Mouse (Mus musculus): ENCODE measurements at regions not wholly inside any gene's neighbourhood (a gene's known extent, or its start where the extent isn't known, plus 50 kb on each side); places are given as distances from the start of the nearest gene placed in this dataset.
"Not testable (repeated sequence)": the region's sequence is repeated elsewhere in the genome, so short reads cannot be mapped to it uniquely, and the experiment has no call there.

GRCm38 (mm10) chr10:6262029-6262428 lies 339.8 kb upstream of the Rgs17 start:
- DNase-seq (ENCODE audit: low read depth), result no peak

GRCm38 (mm10) chr10:6265662-6266061 lies 343.5 kb upstream of the Rgs17 start:
- no peak for DNase-seq (ENCODE audit: low read depth)

- no peak for DNase-seq (ENCODE audit: low read depth)
Measured at GRCm38 (mm10) chr10:6291388-6291787, 369.2 kb upstream of the Rgs17 start.

- DNase-seq (ENCODE audit: low read depth), result no peak
Measured at GRCm38 (mm10) chr10:6296621-6297020, 374.4 kb upstream of the Rgs17 start.

- no peak for DNase-seq (ENCODE audit: low read depth)
Measured at GRCm38 (mm10) chr10:6297796-6298195, 375.6 kb upstream of the Rgs17 start.

- DNase-seq (ENCODE audit: low read depth), result no peak
Measured at GRCm38 (mm10) chr10:6298682-6299081, 376.5 kb upstream of the Rgs17 start.

DNA sequence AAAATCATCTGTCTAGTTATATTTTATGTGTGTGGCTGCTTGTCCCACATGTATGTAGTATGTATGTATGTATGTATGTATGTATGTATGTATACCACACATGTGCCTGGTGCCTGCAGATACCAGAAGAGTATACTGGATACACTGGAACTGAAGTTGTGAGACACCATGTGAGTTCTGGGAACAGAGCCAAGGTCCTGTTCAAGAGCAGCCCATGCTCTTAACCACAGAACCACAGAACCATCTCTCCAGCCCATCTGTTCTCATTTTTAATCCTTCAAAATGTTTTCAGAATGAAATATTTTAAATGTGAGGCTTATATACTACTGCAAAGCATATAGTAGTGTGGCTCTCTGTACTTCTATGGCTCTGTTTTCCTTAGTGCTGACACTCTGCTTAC lies 379.3 kb upstream of the Rgs17 start:
- peak; percentile 16 for DNase-seq (ENCODE audit: low read depth)

- DNase-seq (ENCODE audit: low read depth), result no peak
Measured at GRCm38 (mm10) chr10:6309351-6309750, 387.2 kb upstream of the Rgs17 start.

GRCm38 (mm10) chr10:6341572-6341971 lies 416.7 kb upstream of the Oprm1 start:
- DNase-seq (ENCODE audit: low read depth), result no peak

- DNase-seq (ENCODE audit: low read depth), result not testable (repeated sequence)
Measured at GRCm38 (mm10) chr10:6349216-6349615, 409.1 kb upstream of the Oprm1 start.

DNA sequence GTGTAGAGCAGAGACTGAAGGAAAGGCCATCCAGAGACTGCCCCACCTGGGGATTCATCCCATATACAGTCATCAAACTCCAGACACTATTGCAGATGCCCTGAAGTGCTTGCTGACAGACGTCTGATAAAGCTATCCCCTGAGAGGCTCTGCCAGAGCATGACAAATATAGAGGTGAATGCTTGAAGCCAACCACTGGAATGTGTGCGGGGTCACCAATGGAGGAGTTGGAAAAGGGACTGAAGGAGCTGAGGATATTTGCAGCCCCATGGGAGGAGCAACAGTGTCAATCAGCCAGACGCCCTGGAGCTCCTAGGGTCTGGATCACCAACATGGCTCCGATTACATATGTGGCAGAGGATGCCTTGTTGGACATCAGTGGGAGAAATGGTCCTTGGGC lies 392.1 kb upstream of the Oprm1 start:
- DNase-seq (ENCODE audit: low read depth), result no peak

GRCm38 (mm10) chr10:6371666-6372065 lies 386.6 kb upstream of the Oprm1 start:
- no peak for DNase-seq (ENCODE audit: low read depth)

- DNase-seq (ENCODE audit: low read depth), result not testable (repeated sequence)
Measured at GRCm38 (mm10) chr10:6417336-6418105, 340.8 kb upstream of the Oprm1 start.

- not testable (repeated sequence) for DNase-seq (ENCODE audit: low read depth)
Measured at GRCm38 (mm10) chr10:6418234-6418633, 340.1 kb upstream of the Oprm1 start.

DNA sequence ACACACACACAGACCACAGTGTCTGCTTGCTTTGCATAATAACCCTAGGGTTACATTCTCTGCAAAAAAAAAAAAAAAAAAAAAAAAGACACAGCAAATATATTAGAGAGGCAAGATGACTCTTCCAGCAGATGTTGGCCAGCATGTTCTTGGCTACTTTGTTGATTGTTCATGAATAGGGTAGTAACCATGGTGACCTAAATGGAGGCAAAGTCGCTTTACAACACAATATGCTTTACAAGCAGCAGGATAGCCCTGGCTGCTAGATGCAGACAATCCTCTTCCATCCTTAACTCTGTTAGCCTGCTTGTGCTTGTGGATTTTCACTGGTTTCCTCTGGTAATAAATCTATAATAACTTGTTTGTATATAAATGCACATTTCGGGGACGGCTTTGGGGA lies 292.5 kb upstream of the Oprm1 start:
- no peak for DNase-seq (ENCODE audit: low read depth)

DNA sequence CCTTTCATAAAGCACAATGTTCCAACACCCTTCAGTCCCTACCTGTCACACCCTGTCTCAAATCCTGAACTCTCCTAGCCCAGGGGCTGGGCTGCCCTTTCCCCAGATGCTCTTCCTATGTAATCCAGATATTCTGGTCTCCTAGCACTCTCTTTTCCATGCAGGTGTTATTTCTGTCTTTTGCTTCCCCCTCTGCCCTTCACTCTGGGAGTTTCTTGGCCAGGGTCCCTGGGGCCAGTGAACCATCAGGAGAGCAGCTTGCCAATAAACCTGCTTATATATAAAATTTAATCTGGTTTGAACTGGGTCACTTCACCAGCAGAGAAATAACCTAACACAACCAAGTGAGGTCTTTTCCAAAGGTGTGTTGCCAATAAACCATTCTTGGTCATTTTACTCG lies 278.0 kb upstream of the Oprm1 start:
- DNase-seq (ENCODE audit: low read depth), result no peak

GRCm38 (mm10) chr10:6488605-6489004 lies 269.7 kb upstream of the Oprm1 start:
- no peak for DNase-seq (ENCODE audit: low read depth)

- no peak for DNase-seq (ENCODE audit: low read depth)
Measured at GRCm38 (mm10) chr10:6492694-6493093, 265.6 kb upstream of the Oprm1 start.

- no peak for DNase-seq (ENCODE audit: low read depth)
Measured at GRCm38 (mm10) chr10:6495081-6495480, 263.2 kb upstream of the Oprm1 start.

DNA sequence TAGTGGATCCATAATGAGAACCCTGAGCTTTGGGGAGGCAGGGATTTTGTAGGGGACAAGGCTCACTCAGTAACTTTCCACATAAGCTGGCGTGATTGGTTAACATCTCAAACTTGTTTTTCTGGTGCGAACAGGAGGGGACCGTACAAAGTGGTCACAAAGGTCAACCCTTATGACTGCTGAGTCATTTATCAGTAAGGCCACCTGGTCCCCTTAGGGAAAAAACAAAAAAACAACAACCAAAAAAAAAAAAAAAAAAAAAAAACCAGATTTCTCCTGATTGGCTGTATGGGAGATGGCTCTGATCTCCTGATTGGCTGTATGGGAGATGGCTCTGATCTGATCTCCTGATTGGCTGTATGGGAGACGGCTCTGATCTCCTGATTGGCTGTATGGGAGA lies 244.0 kb upstream of the Oprm1 start:
- no peak for DNase-seq (ENCODE audit: low read depth)

DNA sequence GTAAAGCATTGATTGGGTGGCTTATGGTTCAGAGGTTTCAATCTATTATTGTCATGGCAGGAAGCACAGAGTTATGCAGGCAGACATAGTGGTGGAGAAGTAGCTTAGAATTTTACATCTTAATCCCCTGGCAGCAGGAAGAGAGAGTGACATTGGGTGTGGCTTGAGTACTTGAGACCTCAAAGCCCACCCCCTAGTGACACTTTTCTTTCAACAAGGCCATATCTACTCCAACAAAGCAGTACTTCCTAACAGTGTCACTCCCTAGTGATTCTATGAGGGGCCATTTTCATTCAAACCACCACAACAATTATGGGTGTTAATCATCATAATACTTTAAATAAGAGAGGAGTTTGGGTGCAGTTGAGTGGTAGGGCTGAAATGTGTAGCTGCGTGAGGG lies 195.8 kb upstream of the Oprm1 start:
- DNase-seq (ENCODE audit: low read depth), result no peak

DNA sequence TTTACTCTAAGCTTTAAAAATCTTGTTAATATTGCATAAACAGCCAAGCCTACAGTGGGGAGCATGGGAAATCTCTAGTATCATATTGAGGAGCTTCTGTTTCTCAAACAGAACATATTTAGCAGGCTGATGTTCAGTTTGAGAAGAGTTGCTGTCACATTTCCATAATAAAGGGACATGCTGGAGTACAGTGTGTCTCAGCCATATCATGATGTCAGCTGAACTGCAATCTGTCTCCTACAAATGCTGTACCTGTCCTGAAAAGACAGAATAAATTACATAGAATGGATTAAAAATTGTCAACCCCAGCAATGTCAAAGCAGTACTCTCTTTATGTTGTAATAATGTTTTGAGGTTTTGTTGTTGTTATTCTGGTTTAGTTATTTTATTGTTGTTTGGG lies 179.7 kb upstream of the Oprm1 start:
- DNase-seq (ENCODE audit: low read depth), result no peak

- not testable (repeated sequence) for DNase-seq (ENCODE audit: low read depth)
Measured at GRCm38 (mm10) chr10:6585821-6586220, 172.5 kb upstream of the Oprm1 start.

DNA sequence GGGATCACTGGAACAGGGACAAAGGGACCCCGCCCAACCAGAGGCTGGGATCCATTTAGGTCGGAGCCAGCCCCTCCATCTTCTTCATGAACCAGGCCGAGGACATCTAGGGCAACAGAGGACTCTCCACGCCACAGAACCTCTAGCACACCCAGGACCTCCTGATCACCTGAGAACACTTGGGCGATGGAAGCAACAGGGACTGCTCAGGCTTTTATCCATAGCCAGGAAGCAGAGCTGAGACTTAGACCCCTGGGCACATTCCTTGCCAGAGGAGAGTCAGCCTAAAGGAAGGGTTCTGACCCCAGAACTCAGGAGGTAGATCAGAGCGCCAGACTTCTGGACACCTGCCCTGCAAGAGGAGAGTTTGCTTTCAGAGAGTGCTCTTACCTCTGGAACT lies 168.1 kb upstream of the Oprm1 start:
- DNase-seq (ENCODE audit: low read depth), result no peak
